Mouse (Mus musculus) midbrain, embryonic 13.5 days (tissue): ENCODE measurements around the gene Pde9a. TPM values are rescaled to one million over a fixed set of nuclear protein-coding genes. Genes with fewer than 3 reads are reported as not detected.
A peak's percentile ranks its signal among the peaks of the same experiment; 100 is the strongest.

ENCODE experiments used
- ATAC-seq: fragments of 200-750 bp; cut with Nextera tagmentation; 2 replicates; pipeline ENCODE4 v1.8.0; 2017; ENCODE audit warnings: mild to moderate bottlenecking, moderate TSS enrichment, moderate library complexity
- H3K27ac ChIP-seq: fragments of 300-500 bp; sonication (generic); 2 replicates; pipeline ENCODE4 v1.5.1; 2015; ENCODE audit warnings: inconsistent platforms, mild to moderate bottlenecking, moderate library complexity
- H3K27me3 ChIP-seq: fragments of 300-500 bp; sonication (generic); 2 replicates; pipeline ENCODE4 v1.6.1; 2015; ENCODE audit warnings: mild to moderate bottlenecking, inconsistent platforms
- H3K36me3 ChIP-seq: fragments of 300-500 bp; sonication (generic); 2 replicates; pipeline ENCODE4 v1.6.1; 2015; ENCODE audit warnings: mild to moderate bottlenecking, inconsistent platforms
- H3K4me1 ChIP-seq: fragments of 300-500 bp; sonication (generic); replicated peaks from 2 replicates; pipeline ENCODE4 v1.6.1; 2015; ENCODE audit warnings: inconsistent platforms
- H3K4me2 ChIP-seq: fragments of 300-500 bp; sonication (generic); replicated peaks from 2 replicates; pipeline ENCODE4 v1.6.1; 2015; ENCODE audit warnings: moderate library complexity, mild to moderate bottlenecking, inconsistent platforms
- H3K4me3 ChIP-seq: fragments of 300-500 bp; sonication (generic); replicated peaks from 2 replicates; pipeline ENCODE4 v1.5.1; 2015; ENCODE audit warnings: mild to moderate bottlenecking, inconsistent platforms
- H3K9ac ChIP-seq: fragments of 300-500 bp; sonication (generic); replicated peaks from 2 replicates; pipeline ENCODE4 v1.6.1; 2015; ENCODE audit warnings: mild to moderate bottlenecking, inconsistent platforms
- H3K9me3 ChIP-seq: fragments of 300-500 bp; sonication (generic); 2 replicates; pipeline ENCODE4 v1.6.1; 2016; ENCODE audit warnings: mild to moderate bottlenecking, inconsistent platforms
- WGBS: fragments of 180-500 bp; shearing (Covaris S2); methylation state at CpG from one replicate; pipeline ENCODE4 v1.1.7; 2015; 5-methylcytosine and 5-hydroxymethylcytosine counted together
- polyA plus RNA-seq: library from polyadenylated mRNA; unstranded; fragments of >200 nt; fragmentation: Nextera tagmentation; extraction: Ambion mirVana; gene quantifications from 2 replicates; pipeline ENCODE4 v1.2.1, GENCODE M21; 2015

The Pde9a gene
- polyA plus RNA-seq, 1 experiment from 2014 or later = 42.0 TPM

DNA sequence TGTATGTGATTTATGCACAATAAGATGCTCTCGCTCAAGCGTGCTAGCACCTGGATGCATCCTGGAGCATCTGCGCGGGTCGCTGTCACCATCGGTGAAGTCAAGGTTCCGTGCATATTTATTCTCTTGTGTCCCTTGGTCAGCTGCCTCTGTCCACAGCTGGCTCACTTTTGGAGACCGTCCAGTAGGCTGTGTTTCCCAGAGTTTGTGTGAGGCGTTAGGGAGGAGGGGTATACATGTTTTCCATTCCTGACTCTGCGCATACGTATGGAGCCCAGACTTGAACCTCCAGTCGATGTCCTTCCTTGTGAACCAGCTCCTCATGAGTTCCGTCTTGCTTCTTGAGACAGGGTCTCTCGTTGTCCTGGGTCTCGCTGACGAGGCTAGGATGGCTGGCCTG lies 34.6 kb downstream of the Pde9a start:
- Histone ChIP-seq H3K4me2 (no peak overlapping the region), H3K4me1 (peaks cover 27% of the 10 kb centered on the region), H3K4me3 (no peak overlapping the region), H3K27me3 (no peaks in the 10 kb centered on the region), H3K9ac (no peak overlapping the region), H3K36me3 (peaks cover 38% of the 10 kb centered on the region), H3K27ac (no peak overlapping the region), H3K9me3 (no peaks in the 10 kb centered on the region)
- WGBS = 89% methylated on average over 16 of the region's 16 CpGs
- ATAC-seq = no peak

- Histone ChIP-seq H3K4me1 (peaks cover 36% of the 10 kb centered on the region), H3K9me3 (no peaks in the 10 kb centered on the region), H3K9ac (no peak overlapping the region), H3K36me3 (peaks cover 21% of the 10 kb centered on the region; the same call in 1 of the 2 replicates), H3K4me3 (no peak overlapping the region), H3K4me2 (no peak overlapping the region), H3K27me3 (no peaks in the 10 kb centered on the region), H3K27ac (no peak overlapping the region)
- no peak for ATAC-seq
- 95% methylated on average over 1 of the region's 1 CpGs for WGBS
Observed at GRCm38 (mm10) chr17:31422381-31422780, 36.4 kb downstream of the Pde9a start.

GRCm38 (mm10) chr17:31423020-31423419 lies 37.0 kb downstream of the Pde9a start:
- Histone ChIP-seq H3K4me1 (peaks cover 36% of the 10 kb centered on the region), H3K27ac (0 out of 2 replicates have a peak overlapping the region, but pooled peaks have one; percentile 10), H3K9ac (no peak overlapping the region), H3K9me3 (no peaks in the 10 kb centered on the region), H3K36me3 (peaks cover 20% of the 10 kb centered on the region), H3K4me2 (no peak overlapping the region), H3K4me3 (no peak overlapping the region), H3K27me3 (no peaks in the 10 kb centered on the region)
- WGBS = 62% methylated on average over 2 of the region's 2 CpGs
- ATAC-seq = no peak

DNA sequence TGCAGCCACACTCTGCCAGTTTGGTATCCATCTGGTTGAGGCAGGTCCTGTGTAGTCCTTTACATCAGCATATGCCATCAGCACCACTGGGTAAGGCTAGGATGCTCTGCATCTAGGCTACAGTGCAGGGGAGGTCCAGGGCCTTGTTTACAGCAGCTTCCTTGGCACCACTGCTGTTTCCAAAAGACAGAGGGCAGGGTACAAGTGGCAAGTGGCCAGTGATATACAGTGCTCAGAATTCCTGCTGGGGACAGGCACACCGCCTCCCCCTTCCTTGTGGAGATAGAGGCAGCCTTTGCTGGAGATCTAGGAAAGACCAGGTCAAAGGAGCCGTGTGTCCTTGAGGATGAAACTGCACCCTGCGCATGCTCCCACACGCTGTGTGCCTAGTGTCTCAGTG lies 38.3 kb downstream of the Pde9a start:
- Histone ChIP-seq H3K9me3 (peaks cover 2% of the 10 kb centered on the region; the same call in 1 of the 2 replicates), H3K4me1 (peaks cover 35% of the 10 kb centered on the region), H3K36me3 (peaks cover 34% of the 10 kb centered on the region), H3K4me3 (no peak overlapping the region), H3K9ac (no peak overlapping the region; the same call in 1 of the 2 replicates), H3K27me3 (no peaks in the 10 kb centered on the region), H3K27ac (no peak overlapping the region), H3K4me2 (no peak overlapping the region)
- no peak for ATAC-seq
- WGBS = 72% methylated on average over 4 of the region's 4 CpGs

DNA sequence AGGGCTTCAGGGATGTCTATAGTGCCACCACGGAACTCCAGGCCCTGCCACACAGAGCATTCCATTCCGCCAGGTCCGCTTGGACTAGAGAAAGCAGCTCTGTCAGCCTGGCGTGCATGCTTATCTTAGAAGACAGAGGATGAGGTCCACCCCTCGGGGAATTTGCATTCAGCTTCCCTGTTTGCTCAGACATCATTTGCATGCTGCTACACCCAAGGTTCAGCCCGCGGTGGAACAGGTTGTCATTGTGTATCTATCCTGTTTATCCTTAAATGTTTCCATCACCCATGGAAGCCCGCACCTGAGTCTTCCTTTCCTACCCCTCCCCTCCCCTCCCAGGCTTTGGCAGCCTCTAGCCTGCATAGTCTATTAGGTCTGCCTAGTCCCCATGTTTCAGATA lies 38.8 kb downstream of the Pde9a start:
- Histone ChIP-seq H3K9ac (no peak overlapping the region), H3K4me2 (no peak overlapping the region), H3K4me3 (no peak overlapping the region), H3K27me3 (no peaks in the 10 kb centered on the region), H3K4me1 (peaks cover 32% of the 10 kb centered on the region), H3K36me3 (peaks cover 38% of the 10 kb centered on the region), H3K27ac (no peak overlapping the region), H3K9me3 (peaks cover 4% of the 10 kb centered on the region; the same call in 1 of the 2 replicates)
- ATAC-seq = no peak
- WGBS = 45% methylated on average over 8 of the region's 8 CpGs

- Histone ChIP-seq H3K27me3 (no peaks in the 10 kb centered on the region), H3K9ac (no peak overlapping the region), H3K4me2 (no peak overlapping the region), H3K4me1 (peaks cover 25% of the 10 kb centered on the region), H3K36me3 (peaks cover 45% of the 10 kb centered on the region), H3K9me3 (peaks cover 4% of the 10 kb centered on the region; the same call in 1 of the 2 replicates), H3K4me3 (no peak overlapping the region), H3K27ac (peak overlapping the region; percentile 11; the same call in 1 of the 2 replicates)
- 59% methylated on average over 13 of the region's 13 CpGs for WGBS
- ATAC-seq = no peak
Observed at GRCm38 (mm10) chr17:31425827-31426698, 40.1 kb downstream of the Pde9a start.

GRCm38 (mm10) chr17:31429402-31429801 lies 43.4 kb downstream of the Pde9a start:
- no peak overlapping the region for H3K27ac ChIP-seq
- H3K36me3 ChIP-seq = peaks cover 29% of the 10 kb centered on the region
- H3K27me3 ChIP-seq = peaks cover 13% of the 10 kb centered on the region
- ATAC-seq = no peak
- H3K9ac ChIP-seq = no peak overlapping the region
- no peak overlapping the region for H3K4me3 ChIP-seq
- H3K9me3 ChIP-seq = peaks cover 4% of the 10 kb centered on the region; the same call in 1 of the 2 replicates
- WGBS = 90% methylated on average over 2 of the region's 2 CpGs
- H3K4me1 ChIP-seq = peaks cover 40% of the 10 kb centered on the region
- H3K4me2 ChIP-seq = no peak overlapping the region

DNA sequence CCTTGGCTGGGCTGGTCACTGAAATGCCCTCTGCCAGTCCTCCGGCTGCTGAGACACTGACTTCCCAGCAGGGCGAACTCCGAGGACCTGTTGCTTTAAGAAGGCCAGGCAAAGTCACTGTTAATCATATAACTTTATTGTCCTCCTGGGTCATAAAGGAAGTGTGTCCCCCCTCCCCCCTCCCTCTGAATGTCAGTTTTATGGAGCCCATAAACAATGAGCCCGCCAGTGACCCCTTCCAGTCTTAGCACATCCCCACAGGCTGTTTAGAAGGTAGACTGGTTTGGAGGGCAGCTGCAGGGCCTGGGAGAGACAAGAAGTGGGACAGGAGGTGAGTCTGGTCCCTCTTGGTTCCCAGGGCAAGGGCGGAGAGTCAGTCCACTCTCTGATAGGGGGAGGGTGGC lies 46.9 kb downstream of the Pde9a start:
- ATAC-seq = no peak
- no peak overlapping the region for H3K4me3 ChIP-seq
- no peak overlapping the region for H3K27ac ChIP-seq
- H3K9ac ChIP-seq = no peak overlapping the region
- WGBS = 69% methylated on average over 5 of the region's 5 CpGs
- H3K9me3 ChIP-seq = peaks cover 4% of the 10 kb centered on the region; the same call in 1 of the 2 replicates
- H3K4me1 ChIP-seq = peaks cover 38% of the 10 kb centered on the region
- peaks cover 26% of the 10 kb centered on the region for H3K36me3 ChIP-seq
- peaks cover 16% of the 10 kb centered on the region for H3K27me3 ChIP-seq
- no peak overlapping the region for H3K4me2 ChIP-seq

- Histone ChIP-seq H3K9me3 (peaks cover 4% of the 10 kb centered on the region; the same call in 1 of the 2 replicates), H3K4me3 (no peak overlapping the region), H3K27ac (no peak overlapping the region), H3K27me3 (peaks cover 16% of the 10 kb centered on the region), H3K36me3 (peaks cover 21% of the 10 kb centered on the region), H3K4me1 (peaks cover 38% of the 10 kb centered on the region), H3K9ac (peak overlapping the region; percentile 51; the same call in 1 of the 2 replicates), H3K4me2 (no peak overlapping the region)
- WGBS = 34% methylated on average over 13 of the region's 13 CpGs
- ATAC-seq = no peak
Observed at GRCm38 (mm10) chr17:31433401-31433928, 47.5 kb downstream of the Pde9a start.

GRCm38 (mm10) chr17:31433978-31434797 lies 48.2 kb downstream of the Pde9a start:
- Histone ChIP-seq H3K4me2 (peak overlapping the region; percentile 19), H3K4me1 (peaks cover 38% of the 10 kb centered on the region), H3K9ac (peak overlapping the region; percentile 51), H3K36me3 (peaks cover 13% of the 10 kb centered on the region), H3K4me3 (no peak overlapping the region), H3K27ac (peak overlapping the region; percentile 71), H3K27me3 (peaks cover 16% of the 10 kb centered on the region), H3K9me3 (peaks cover 3% of the 10 kb centered on the region; the same call in 1 of the 2 replicates)
- WGBS = 9% methylated on average over 16 of the region's 16 CpGs
- peak; percentile 15; the same call in 1 of the 2 replicates for ATAC-seq

DNA sequence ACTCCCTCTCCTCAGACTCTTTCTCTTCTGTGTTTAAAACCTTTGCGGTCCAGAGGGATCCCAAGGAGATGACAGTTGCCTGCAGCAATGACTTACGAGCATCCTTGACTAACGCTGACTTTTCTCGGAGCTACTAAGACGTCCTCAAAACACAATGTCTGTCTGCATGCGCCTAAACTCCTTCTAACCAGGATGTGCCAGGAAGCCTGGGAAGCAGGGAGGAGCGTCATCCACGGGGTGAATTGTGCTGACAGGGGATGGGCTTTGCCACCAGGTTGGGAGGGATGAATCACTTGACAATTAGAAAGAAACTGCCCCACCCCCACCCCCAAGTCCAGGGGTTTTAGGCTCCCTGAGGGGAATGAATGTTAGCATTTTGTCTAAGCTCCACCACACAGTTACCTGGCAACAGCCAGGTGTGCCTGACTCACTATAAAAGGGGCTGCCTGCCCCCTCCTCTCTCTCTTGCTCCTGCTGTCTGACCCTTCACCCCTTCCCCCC lies 48.9 kb downstream of the Pde9a start:
- Histone ChIP-seq H3K4me1 (peaks cover 38% of the 10 kb centered on the region), H3K27me3 (peaks cover 16% of the 10 kb centered on the region), H3K9ac (peak overlapping the region; percentile 51), H3K4me3 (no peak overlapping the region), H3K27ac (peak overlapping the region; percentile 71), H3K36me3 (peaks cover 7% of the 10 kb centered on the region), H3K4me2 (peak overlapping the region; percentile 19), H3K9me3 (no peaks in the 10 kb centered on the region)
- ATAC-seq = no peak
- WGBS = 6% methylated on average over 8 of the region's 8 CpGs
